Comparison of ENCODE assay signal across 17 mouse cellular contexts in genomic region chr4:97828579-97828978, GRCm38 (mm10). TPM values are rescaled to one million over a fixed set of nuclear protein-coding genes. Genes with fewer than 3 reads are reported as not detected.
"Had no signal": no experiment of that assay in that cellular context is flagged by ENCODE, and none has a peak within 500 bp of the region (broad histone marks: within the 10 kb centered on the region; RNA-seq: fewer than 3 reads in every experiment).

No protein-coding gene starts in this region.

- H3K4me3 ChIP-seq: left cerebral cortex, adult 2 months; liver, embryonic 13.5 days had no signal

- H3K9me3 ChIP-seq: liver, embryonic 13.5 days had no signal

- H3K36me3 ChIP-seq: liver, embryonic 13.5 days had no signal

- DNase-seq: kidney, postnatal 14 days; kidney, postnatal 4 days; layer of hippocampus, postnatal 36 days; liver, embryonic 13.5 days; lung, adult 2 months; lung, postnatal 14 days; lung, postnatal 4 days; midbrain, embryonic 14.5 days; thymus, adult 2 months; thymus, postnatal 14 days; thymus, postnatal 4 days had no signal

- H3K27me3 ChIP-seq: liver, embryonic 13.5 days had no signal

- H3K4me2 ChIP-seq: liver, embryonic 13.5 days; midbrain, embryonic 11.5 days had no signal

- H3K27ac ChIP-seq: left cerebral cortex, adult 2 months; liver, embryonic 13.5 days; stomach, postnatal 0 days had no signal

- H3K9ac ChIP-seq: liver, embryonic 13.5 days had no signal

RNA-seq across cellular contexts. Expression of gene E130114P18Rik, which starts 50.7 kb away (rescaled TPM):
- total RNA-seq: liver, adult 2 months; megakaryocyte progenitor cell, adult 5-6 weeks; megakaryocyte-erythroid progenitor cell, adult 5-6 weeks had no signal
- polyA plus RNA-seq: liver, adult 2 months had no signal
